ENCODE assay signal across 17 mouse cellular contexts in genomic region chr4:140115053-140115452, GRCm38 (mm10).
DNase-seq lines count a peak whose midpoint lies in the region; ATAC-seq and TF ChIP-seq lines count a peak whose summit lies in the region.
"Had no signal": no experiment of that assay in that cellular context is flagged by ENCODE, and none has a peak within 500 bp of the region (broad histone marks: within the 10 kb centered on the region; RNA-seq: fewer than 3 reads in every experiment).

No protein-coding gene starts in this region.

- intact Hi-C loops in gastrocnemius, adult 2 months (cut with DNase I) = no loop called here
- intact Hi-C loops in gastrocnemius, postnatal 14 days (cut with DNase I; ENCODE audit: low total_unique reads) = no loop called here
- intact Hi-C loops in left cerebral cortex, adult 2 months (cut with DNase I) = no loop called here
- intact Hi-C loops in left cerebral cortex, postnatal 4 days (cut with DNase I) = no loop called here

- no peaks in the 10 kb centered on the region for H3K4me1 ChIP-seq in midbrain, embryonic 11.5 days (ENCODE audit: control insufficient read depth, insufficient read depth, low read length)
- peaks cover 3% of the 10 kb centered on the region; the same call in 1 of the 2 replicates for H3K4me1 ChIP-seq in midbrain, embryonic 16.5 days (ENCODE audit: control insufficient read depth, insufficient read depth, low read length)
- no peaks in the 10 kb centered on the region for H3K4me1 ChIP-seq in small intestine, adult 2 months (ENCODE audit: control insufficient read depth, insufficient read depth, insufficient read length, low read length)
- H3K4me1 ChIP-seq: heart, embryonic 12.5 days; kidney, embryonic 15.5 days had no signal

- peak; percentile 42 for TF ChIP-seq CTCF in gastrocnemius, adult 2 months (IDR thresholded peaks at IDR 0.05)
- TF ChIP-seq CTCF in left cerebral cortex, adult 2 months (IDR thresholded peaks at IDR 0.05) = peak; percentile 43
- peak; percentile 36; the same call in 1 of the 2 replicates for TF ChIP-seq CTCF in small intestine, adult 2 months (IDR thresholded peaks at IDR 0.05; ENCODE audit: extremely low read depth, insufficient read length, insufficient replicate concordance, low read depth, low read length)

- H3K4me2 ChIP-seq in midbrain, embryonic 11.5 days = no peak overlapping the region
- H3K4me2 ChIP-seq in midbrain, embryonic 16.5 days (ENCODE audit: low read length) = no peak overlapping the region
- H3K4me2 ChIP-seq: forebrain, embryonic 12.5 days; heart, embryonic 12.5 days; kidney, embryonic 15.5 days had no signal

- WGBS in midbrain, embryonic 11.5 days = 90% methylated on average over 6 of the region's 6 CpGs
- WGBS in midbrain, embryonic 16.5 days = 90% methylated on average over 6 of the region's 6 CpGs
- WGBS in small intestine, adult 2 months = 84% methylated on average over 6 of the region's 6 CpGs

- no peak overlapping the region for H3K9ac ChIP-seq in midbrain, embryonic 11.5 days (ENCODE audit: low read length)
- H3K9ac ChIP-seq in midbrain, embryonic 16.5 days (ENCODE audit: low read depth, low read length) = no peak overlapping the region
- H3K9ac ChIP-seq: forebrain, embryonic 12.5 days; heart, embryonic 12.5 days; kidney, embryonic 15.5 days had no signal

- no peaks in the 10 kb centered on the region for H3K9me3 ChIP-seq in midbrain, embryonic 11.5 days (ENCODE audit: control insufficient read depth, low read length)
- H3K9me3 ChIP-seq in midbrain, embryonic 16.5 days (replicated peaks; ENCODE audit: control insufficient read depth, low read length, poor library complexity, severe bottlenecking) = no peaks in the 10 kb centered on the region
- H3K9me3 ChIP-seq: kidney, embryonic 15.5 days had no signal

- TF ChIP-seq POLR2A in small intestine, adult 2 months (IDR thresholded peaks at IDR 0.05; ENCODE audit: low read depth, low read length) = no peak

- no peak overlapping the region for H3K4me3 ChIP-seq in gastrocnemius, adult 2 months
- no peak overlapping the region for H3K4me3 ChIP-seq in left cerebral cortex, adult 2 months
- no peak overlapping the region for H3K4me3 ChIP-seq in midbrain, embryonic 11.5 days (ENCODE audit: low read depth, low read length)
- no peak overlapping the region for H3K4me3 ChIP-seq in midbrain, embryonic 16.5 days (ENCODE audit: low read depth, low read length)
- no peak overlapping the region for H3K4me3 ChIP-seq in small intestine, adult 2 months (ENCODE audit: low read depth, low read length)
- H3K4me3 ChIP-seq: forebrain, embryonic 12.5 days; heart, embryonic 12.5 days; kidney, embryonic 15.5 days had no signal

- no peak for ATAC-seq in midbrain, embryonic 11.5 days (ENCODE audit: low FRiP score)
- ATAC-seq in midbrain, embryonic 16.5 days = no peak

- DNase-seq in gastrocnemius, adult 2 months = no peak
- no peak for DNase-seq in gastrocnemius, postnatal 14 days
- no peak for DNase-seq in left cerebral cortex, adult 2 months (ENCODE audit: extremely low spot score in 1 of 2, low spot score in 2 of 2)
- no peak for DNase-seq in left cerebral cortex, postnatal 4 days
- peak; percentile 70 for DNase-seq in midbrain, embryonic 11.5 days (ENCODE audit: low spot score, missing footprints)
- DNase-seq in adrenal gland, postnatal 10 days = no peak
- DNase-seq: adrenal gland, postnatal 36 days; embryo, embryonic 11 days; lung, postnatal 14 days; retina, postnatal 1 day; right cerebral cortex, postnatal 4 days; thymus, adult 18-20 months had no signal

- H3K27me3 ChIP-seq in midbrain, embryonic 11.5 days (ENCODE audit: control insufficient read depth, insufficient read depth, low read length) = peaks cover 6% of the 10 kb centered on the region; the same call in 1 of the 2 replicates
- no peaks in the 10 kb centered on the region for H3K27me3 ChIP-seq in midbrain, embryonic 16.5 days (ENCODE audit: control insufficient read depth, insufficient read depth, low read depth, low read length)
- no peaks in the 10 kb centered on the region; the same call in none of the 2 replicates for H3K27me3 ChIP-seq in small intestine, adult 2 months (ENCODE audit: control insufficient read depth, insufficient read depth, low read length)

- no peaks in the 10 kb centered on the region for H3K36me3 ChIP-seq in midbrain, embryonic 11.5 days (ENCODE audit: control insufficient read depth, insufficient read depth, low read length)
- H3K36me3 ChIP-seq in midbrain, embryonic 16.5 days (ENCODE audit: control insufficient read depth, insufficient read depth, low read length) = no peaks in the 10 kb centered on the region
- no peaks in the 10 kb centered on the region for H3K36me3 ChIP-seq in small intestine, adult 2 months (ENCODE audit: control insufficient read depth, insufficient read depth, low read length)
- H3K36me3 ChIP-seq: forebrain, embryonic 12.5 days; heart, embryonic 12.5 days; kidney, embryonic 15.5 days had no signal

- no peak overlapping the region for H3K27ac ChIP-seq in gastrocnemius, adult 2 months
- no peak overlapping the region for H3K27ac ChIP-seq in left cerebral cortex, adult 2 months
- H3K27ac ChIP-seq in midbrain, embryonic 11.5 days (ENCODE audit: low read depth, low read length) = no peak overlapping the region
- no peak overlapping the region for H3K27ac ChIP-seq in midbrain, embryonic 16.5 days (ENCODE audit: low read length)
- H3K27ac ChIP-seq in small intestine, adult 2 months (ENCODE audit: insufficient read depth, low read depth, low read length) = no peak overlapping the region
- H3K27ac ChIP-seq: forebrain, embryonic 12.5 days; kidney, embryonic 15.5 days had no signal
